ENCODE assay signal across 7 mouse cellular contexts in the genomic region with DNA sequence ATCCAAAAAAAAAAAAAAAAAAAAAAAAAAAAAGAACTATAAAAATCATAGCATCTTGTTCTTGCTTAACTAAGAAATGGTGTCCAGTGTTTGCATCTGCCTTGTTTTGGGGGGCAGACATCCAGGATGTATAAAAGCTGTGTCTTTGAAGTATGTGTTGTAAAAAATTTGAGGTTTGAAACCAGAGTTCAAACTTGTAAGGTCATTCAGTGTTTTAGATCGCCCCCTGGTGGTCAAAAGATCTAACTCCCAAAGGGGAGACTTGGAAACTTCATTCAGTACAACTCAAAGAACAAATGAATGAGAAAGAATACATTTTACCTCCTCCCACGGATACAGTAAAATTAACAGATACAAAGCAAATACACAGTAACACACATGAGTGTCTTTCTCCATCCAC.
DNase-seq lines count a peak whose midpoint lies in the region; ATAC-seq lines count a peak whose summit lies in the region.

No protein-coding gene starts in this region.

- ATAC-seq in kidney, embryonic 15.5 days (replicated peaks; ENCODE audit: low FRiP score), result no peak

- peaks cover 25% of the 10 kb centered on the region for H3K36me3 ChIP-seq in kidney, embryonic 15.5 days

- H3K9me3 ChIP-seq in kidney, embryonic 15.5 days (replicated peaks), result no peaks in the 10 kb centered on the region

- H3K4me1 ChIP-seq in kidney, embryonic 15.5 days, result no peaks in the 10 kb centered on the region

- DNase-seq in kidney, adult 9 months, result peak; percentile 74
- peak; percentile 73 to 79 for DNase-seq in CD8-positive naive resting alpha-beta T cell, adult 2 months (ENCODE audit: low read depth in 2 of 2, low spot score in 2 of 2)
- DNase-seq in T-cell, adult 2 months (ENCODE audit: low spot score), result peak; percentile 76
- peak; percentile 34 for DNase-seq in embryo, embryonic 9.5 days (ENCODE audit: extremely low spot score)
- DNase-seq in left cerebral cortex, postnatal 14 days (ENCODE audit: low spot score in 2 of 2), result peak; percentile 63 to 75
- DNase-seq in right cerebral cortex, postnatal 4 days, result peak; percentile 56

- no peak overlapping the region for H3K4me3 ChIP-seq in kidney, embryonic 15.5 days (replicated peaks)

- no peaks in the 10 kb centered on the region for H3K27me3 ChIP-seq in kidney, embryonic 15.5 days

- intact Hi-C loops in left cerebral cortex, postnatal 14 days (cut with DNase I), result loop anchor here (5.0 kb wide), 2 partner anchors 85 to 110 kb away; no protein-coding TSS in a partner anchor

- no peak overlapping the region for H3K9ac ChIP-seq in kidney, embryonic 15.5 days

- no peak overlapping the region for H3K27ac ChIP-seq in kidney, embryonic 15.5 days

- 17% methylated on average over 2 of the region's 2 CpGs for WGBS in kidney, embryonic 15.5 days

- no peak overlapping the region for H3K4me2 ChIP-seq in kidney, embryonic 15.5 days
